Mouse (Mus musculus) myocyte (in vitro differentiated cells): Measurements from ENCODE around the gene Teddm3. TPM values are rescaled to one million over a fixed set of nuclear protein-coding genes. Genes with fewer than 3 reads are reported as not detected.

Experiments
- H3K27me3 ChIP-seq: one replicate; pipeline ENCODE4 v1.6.1; 2011; ENCODE audit not compliant: control insufficient read depth, insufficient read depth, insufficient read length
- H3K36me3 ChIP-seq: one replicate; pipeline ENCODE4 v1.6.1; 2011; ENCODE audit not compliant: control insufficient read depth, insufficient read depth
- H3K4me2 ChIP-seq: one replicate; pipeline ENCODE4 v1.6.1; 2011; ENCODE audit warnings: low read depth, control low read depth
- H3K4me3 ChIP-seq: one replicate; pipeline ENCODE4 v1.5.1; 2011; ENCODE audit warnings: mild to moderate bottlenecking, control low read depth, moderate library complexity
- H3K79me2 ChIP-seq: one replicate; pipeline ENCODE4 v1.6.1; 2011; ENCODE audit not compliant: control insufficient read depth, insufficient read depth
- H3ac ChIP-seq: one replicate; pipeline ENCODE4 v1.6.1; 2011; ENCODE audit not compliant: control insufficient read depth, insufficient read length
- CEBPB ChIP-seq: IDR thresholded peaks from 2 replicates; pipeline ENCODE4 v1.6.1; 2011; ENCODE audit warnings: mild to moderate bottlenecking, moderate library complexity; ENCODE audit not compliant: poor library complexity, insufficient read depth, severe bottlenecking
- E2F4 ChIP-seq: IDR thresholded peaks from one replicate; pipeline ENCODE4 v1.6.1; 2011; ENCODE audit warnings: mild to moderate bottlenecking, control low read depth, moderate library complexity; ENCODE audit not compliant: insufficient read depth
- MAX ChIP-seq: IDR thresholded peaks from one replicate; pipeline ENCODE4 v1.6.1; 2011; ENCODE audit warnings: low read depth, mild to moderate bottlenecking, control low read depth
- MYOD1 ChIP-seq, 3 experiments: IDR thresholded peaks; one replicate each; pipeline ENCODE4 v1.6.1; 2011; ENCODE audit warnings: control low read depth in 2 of 3, low read depth in 2 of 3, mild to moderate bottlenecking in 2 of 3, moderate library complexity in 1 of 3; ENCODE audit not compliant: insufficient read length in 2 of 3, control insufficient read depth in 1 of 3
- MYOG ChIP-seq, 3 experiments: IDR thresholded peaks; one replicate each; pipeline ENCODE4 v1.6.1; 2011; ENCODE audit warnings: control low read depth in 2 of 3, low read depth in 2 of 3, mild to moderate bottlenecking in 2 of 3; ENCODE audit not compliant: insufficient read length in 2 of 3, control insufficient read depth in 1 of 3, insufficient read depth in 1 of 3
- POLR2A ChIP-seq: IDR thresholded peaks from one replicate; pipeline ENCODE4 v1.6.1; 2011; ENCODE audit warnings: low read depth, mild to moderate bottlenecking, control low read depth, moderate library complexity; ENCODE audit not compliant: insufficient read length
- POLR2AphosphoS2 ChIP-seq: IDR thresholded peaks from one replicate; pipeline ENCODE4 v1.6.1; 2011; ENCODE audit warnings: low read depth, control low read depth; ENCODE audit not compliant: insufficient read length
- REST ChIP-seq: IDR thresholded peaks from one replicate; pipeline ENCODE4 v1.6.1; 2011; ENCODE audit warnings: mild to moderate bottlenecking, control low read depth, moderate library complexity; ENCODE audit not compliant: insufficient read depth, insufficient read length
- SRF ChIP-seq: IDR thresholded peaks from one replicate; pipeline ENCODE4 v1.6.1; 2011; ENCODE audit warnings: low read depth; ENCODE audit not compliant: control insufficient read depth, insufficient read length
- TCF12 ChIP-seq: IDR thresholded peaks from one replicate; pipeline ENCODE4 v1.6.1; 2011; ENCODE audit warnings: mild to moderate bottlenecking, control low read depth; ENCODE audit not compliant: poor library complexity, insufficient read depth, severe bottlenecking
- TCF3 ChIP-seq: IDR thresholded peaks from one replicate; pipeline ENCODE4 v1.6.1; 2011; ENCODE audit warnings: low read depth, control low read depth; ENCODE audit not compliant: insufficient read length
- USF1 ChIP-seq: IDR thresholded peaks from one replicate; pipeline ENCODE4 v1.6.1; 2011; ENCODE audit warnings: low read depth, mild to moderate bottlenecking, control low read depth, moderate library complexity
- polyA plus RNA-seq: library from polyadenylated mRNA; unstranded; fragments of >200 nt; fragmentation: generic; extraction: Trizol; gene quantifications from one replicate; pipeline ENCODE4 v1.2.1, GENCODE M21; 2012; ENCODE audit warnings: missing spikeins

Gene Teddm3
- polyA plus RNA-seq, 1 experiment = 0.24 TPM

DNA sequence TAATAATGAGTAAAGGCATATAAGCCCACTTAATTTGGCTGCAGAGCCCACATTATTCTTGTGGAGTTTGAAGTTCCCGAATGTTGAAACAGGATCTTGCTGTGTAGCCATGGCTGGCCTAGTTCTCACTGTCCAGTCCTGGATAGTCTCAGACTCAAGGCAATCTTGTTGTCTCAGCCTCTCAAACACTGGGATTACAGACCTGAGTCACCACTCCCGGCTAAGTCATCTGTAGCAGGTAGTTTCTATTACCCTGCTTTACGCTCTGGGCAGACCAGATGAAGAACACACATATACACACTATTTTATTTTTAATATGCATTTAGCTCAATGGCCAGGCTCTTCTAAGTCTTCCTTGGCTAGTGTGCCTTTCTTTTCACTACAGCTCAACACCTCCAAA, 42.8 kb upstream of the Teddm3 start:
- H3K27me3 ChIP-seq = peaks cover 43% of the 10 kb centered on the region
- no peaks in the 10 kb centered on the region for H3K79me2 ChIP-seq
- H3K4me3 ChIP-seq = no peak overlapping the region
- H3K36me3 ChIP-seq = no peaks in the 10 kb centered on the region
- no peak for TF ChIP-seq USF1
- TF ChIP-seq POLR2AphosphoS2 = no peak
- no peak for TF ChIP-seq E2F4
- no peak for TF ChIP-seq POLR2A
- no peak for TF ChIP-seq MYOD1 (IDR thresholded peaks at IDR 0.05; ENCODE audit: control insufficient read depth in 1 of 3, insufficient read length in 2 of 3, low read depth in 2 of 3)
- no peak for TF ChIP-seq TCF12
- no peak for TF ChIP-seq REST
- TF ChIP-seq TCF3 = no peak
- no peak for TF ChIP-seq SRF
- no peak for TF ChIP-seq MAX
- no peak for TF ChIP-seq MYOG (IDR thresholded peaks at IDR 0.05; ENCODE audit: control insufficient read depth in 1 of 3, insufficient read depth in 1 of 3, insufficient read length in 2 of 3, low read depth in 2 of 3)
- no peak for TF ChIP-seq CEBPB
- H3K4me2 ChIP-seq = no peak overlapping the region
- no peak overlapping the region for H3ac ChIP-seq

DNA sequence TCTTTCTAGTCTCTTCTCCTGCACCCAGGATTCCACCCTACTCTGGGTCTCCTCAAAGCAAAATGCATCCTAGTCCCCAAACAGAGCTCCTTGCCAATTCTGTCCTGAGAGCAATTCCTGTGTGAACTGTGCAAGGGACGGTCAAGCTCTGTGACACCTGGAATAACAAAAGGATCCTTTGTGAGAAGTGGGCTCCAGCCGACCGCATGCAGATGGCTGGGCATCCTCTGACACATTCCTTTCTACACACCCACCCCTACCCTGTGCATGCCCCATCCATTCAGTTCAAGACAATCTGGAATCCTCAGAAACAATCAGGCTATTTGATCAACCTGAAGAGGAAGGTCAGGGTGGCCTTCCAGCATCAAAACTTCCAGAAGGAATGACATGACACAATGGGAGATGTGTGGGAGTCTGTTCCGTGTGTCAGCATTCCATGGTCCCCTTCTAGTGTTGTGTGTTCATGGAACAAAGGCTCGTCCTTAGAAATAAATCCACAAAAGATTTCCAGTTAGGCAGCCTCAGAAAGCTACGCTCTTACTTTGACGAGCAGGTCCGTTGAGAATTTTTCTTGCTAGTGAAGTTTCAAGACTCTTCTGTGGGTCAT, 41.6 kb upstream of the Teddm3 start:
- H3K4me3 ChIP-seq = no peak overlapping the region
- no peak for TF ChIP-seq CEBPB
- TF ChIP-seq MYOD1 (IDR thresholded peaks at IDR 0.05; ENCODE audit: control insufficient read depth in 1 of 3, insufficient read length in 2 of 3, low read depth in 2 of 3) = no peak
- TF ChIP-seq USF1 = no peak
- TF ChIP-seq POLR2AphosphoS2 = no peak
- no peak for TF ChIP-seq E2F4
- TF ChIP-seq TCF3 = no peak
- no peak for TF ChIP-seq POLR2A
- no peak for TF ChIP-seq MYOG (IDR thresholded peaks at IDR 0.05; ENCODE audit: control insufficient read depth in 1 of 3, insufficient read depth in 1 of 3, insufficient read length in 2 of 3, low read depth in 2 of 3)
- no peak for TF ChIP-seq MAX
- no peak for TF ChIP-seq TCF12
- no peak for TF ChIP-seq REST
- TF ChIP-seq SRF = no peak
- no peaks in the 10 kb centered on the region for H3K79me2 ChIP-seq
- H3K4me2 ChIP-seq = no peak overlapping the region
- no peak overlapping the region for H3ac ChIP-seq
- H3K36me3 ChIP-seq = no peaks in the 10 kb centered on the region
- H3K27me3 ChIP-seq = peaks cover 50% of the 10 kb centered on the region

- no peak overlapping the region for H3ac ChIP-seq
- no peaks in the 10 kb centered on the region for H3K36me3 ChIP-seq
- H3K4me3 ChIP-seq = no peak overlapping the region
- peaks cover 48% of the 10 kb centered on the region for H3K27me3 ChIP-seq
- H3K79me2 ChIP-seq = no peaks in the 10 kb centered on the region
- TF ChIP-seq TCF12 = no peak
- TF ChIP-seq REST = no peak
- TF ChIP-seq TCF3 = no peak
- TF ChIP-seq POLR2A = no peak
- no peak for TF ChIP-seq POLR2AphosphoS2
- TF ChIP-seq USF1 = no peak
- no peak for TF ChIP-seq MYOD1 (IDR thresholded peaks at IDR 0.05; ENCODE audit: control insufficient read depth in 1 of 3, insufficient read length in 2 of 3, low read depth in 2 of 3)
- TF ChIP-seq SRF = no peak
- no peak overlapping the region for H3K4me2 ChIP-seq
Observed at GRCm38 (mm10) chr16:21194182-21194581, 40.4 kb upstream of the Teddm3 start.

DNA sequence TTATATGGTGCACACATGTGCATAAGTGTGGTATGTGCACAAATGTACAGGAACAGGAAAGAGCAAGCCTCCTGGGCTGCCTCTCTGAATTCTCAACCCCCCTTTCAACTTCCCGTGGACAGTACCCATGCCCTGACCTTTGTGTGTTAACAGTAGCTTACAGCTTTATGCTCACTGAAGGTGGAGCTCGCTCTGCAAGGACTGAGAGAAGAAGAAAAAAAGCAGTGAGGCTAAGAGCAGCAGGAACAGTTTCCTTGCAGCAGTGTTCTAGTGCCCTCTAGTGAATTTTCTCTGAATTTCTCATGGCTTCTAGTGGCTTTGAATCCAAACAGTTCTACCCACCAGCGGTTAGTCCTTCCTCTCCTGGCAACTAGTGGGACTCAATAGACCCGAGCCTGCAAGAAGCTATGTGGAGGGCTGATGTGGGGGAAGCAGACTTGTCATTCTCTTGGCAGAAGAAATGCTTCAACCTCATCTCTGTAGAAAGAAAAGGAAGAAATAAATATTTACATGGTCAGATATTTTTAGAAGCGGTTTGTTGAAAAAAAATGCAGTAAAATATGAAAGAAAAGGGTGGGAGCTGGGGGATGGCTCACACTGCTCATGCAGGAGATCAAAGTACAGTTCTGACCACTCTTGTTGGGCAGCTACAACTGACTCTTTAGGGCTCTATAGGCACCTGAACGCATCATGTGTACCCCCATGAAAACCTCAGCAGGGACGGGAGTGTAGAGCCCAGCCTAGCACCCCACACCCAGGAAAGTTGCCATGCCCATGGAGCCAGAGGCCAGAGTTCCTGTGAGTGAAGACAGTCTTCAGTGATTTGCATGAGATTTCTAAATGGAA, 38.9 kb upstream of the Teddm3 start:
- no peak for TF ChIP-seq USF1
- TF ChIP-seq TCF3 = no peak
- no peak for TF ChIP-seq POLR2AphosphoS2
- no peak for TF ChIP-seq TCF12
- no peak for TF ChIP-seq CEBPB
- no peak for TF ChIP-seq MYOG (IDR thresholded peaks at IDR 0.05; ENCODE audit: control insufficient read depth in 1 of 3, insufficient read depth in 1 of 3, insufficient read length in 2 of 3, low read depth in 2 of 3)
- no peak for TF ChIP-seq MYOD1 (IDR thresholded peaks at IDR 0.05; ENCODE audit: control insufficient read depth in 1 of 3, insufficient read length in 2 of 3, low read depth in 2 of 3)
- TF ChIP-seq E2F4 = no peak
- TF ChIP-seq MAX = no peak
- TF ChIP-seq POLR2A = no peak
- no peak for TF ChIP-seq REST
- TF ChIP-seq SRF = no peak
- no peaks in the 10 kb centered on the region for H3K79me2 ChIP-seq

More for the DNA sequence above, 38.9 kb upstream of the Teddm3 start:
- no peaks in the 10 kb centered on the region for H3K36me3 ChIP-seq
- H3K4me2 ChIP-seq = no peak overlapping the region
- H3ac ChIP-seq = no peak overlapping the region
- H3K4me3 ChIP-seq = no peak overlapping the region
- H3K27me3 ChIP-seq = peaks cover 41% of the 10 kb centered on the region
